Mouse (Mus musculus) heart, adult 2 months (tissue): ENCODE results near the gene Gm3448.

Experiments used
- CTCF ChIP-seq: fragments of 200-600 bp; IDR thresholded peaks from 2 replicates; pipeline ENCODE4 v1.8.1; 2022; ENCODE audit warnings: antibody characterized with exemption, mild to moderate bottlenecking, moderate library complexity
- EP300 ChIP-seq: fragments of 200-500 bp; IDR thresholded peaks from 2 replicates; pipeline ENCODE4 v1.6.1; 2011; ENCODE audit warnings: low read depth, low read length, control low read depth; ENCODE audit not compliant: insufficient read depth
- POLR2A ChIP-seq: fragments of 200-500 bp; IDR thresholded peaks from 2 replicates; pipeline ENCODE4 v1.6.1; 2011; ENCODE audit warnings: mild to moderate bottlenecking, low read depth, low read length, control low read depth; ENCODE audit not compliant: insufficient read depth

DNA sequence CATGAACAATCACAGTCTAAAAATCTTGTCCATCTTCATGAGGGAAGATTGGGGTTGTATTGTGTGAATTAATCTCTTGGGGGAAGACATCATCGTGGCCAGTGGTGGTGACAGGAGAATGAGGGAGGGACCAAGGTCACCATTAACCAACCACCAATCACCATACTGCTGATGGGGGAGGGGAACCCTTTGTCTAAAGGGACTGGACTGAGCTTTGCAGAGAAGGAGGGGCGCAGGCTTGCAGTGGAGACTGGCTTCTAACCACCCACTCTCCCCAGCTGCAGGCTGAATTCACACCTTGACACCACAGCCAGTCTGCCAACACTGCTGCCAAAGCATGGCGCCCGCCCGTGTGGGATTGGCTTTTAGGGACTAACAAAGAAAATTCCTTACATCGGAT lies 24.7 kb upstream of the Gm3448 start:
- TF ChIP-seq CTCF (no peak), POLR2A (no peak), EP300 (no peak)
